Mouse (Mus musculus): ENCODE results near the gene Ren1.
A peak's percentile ranks its signal among the peaks of the same experiment; 100 is the strongest.

DNA sequence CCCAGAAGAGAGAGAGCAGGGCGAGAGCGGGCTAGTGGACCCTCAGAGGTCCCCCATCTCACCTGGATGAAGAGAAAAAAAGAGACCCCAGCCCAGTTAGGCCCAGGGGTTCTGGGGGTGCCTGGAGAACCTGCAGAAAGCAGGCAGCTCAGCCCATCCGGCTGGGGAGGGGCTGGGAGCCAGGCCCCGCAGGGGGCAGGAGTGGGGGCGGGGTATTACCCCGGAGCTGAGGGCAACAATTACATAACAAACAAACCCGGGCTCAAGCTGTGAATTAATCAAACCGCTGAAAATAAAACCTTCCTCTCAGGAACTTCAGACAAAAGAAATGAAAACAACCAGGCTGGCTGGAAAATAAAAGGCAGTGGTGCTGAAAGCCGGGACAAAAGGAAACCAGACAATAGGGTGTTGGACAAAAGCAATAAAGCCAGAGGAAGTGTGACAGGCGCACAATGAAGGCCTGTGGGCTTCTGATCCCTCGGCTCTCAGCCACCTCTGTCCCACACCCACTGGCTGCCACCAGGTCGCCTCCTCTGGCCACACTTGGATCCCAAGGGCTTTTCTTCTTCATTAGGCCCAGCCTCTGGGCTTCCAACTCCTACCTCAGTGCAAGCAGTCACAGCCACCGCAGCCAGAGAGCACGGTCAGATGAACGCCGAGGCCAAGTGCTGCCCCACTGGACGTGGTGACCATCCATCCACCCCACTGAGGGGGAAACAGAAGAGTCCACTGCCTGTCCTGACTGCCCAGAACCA, 47.4 kb downstream of the Ren1 start:
- TF ChIP-seq CTCF (IDR thresholded peaks at IDR 0.05) (peak; percentile 31; the same call in 1 of the 2 replicates), EP300 (IDR thresholded peaks at IDR 0.05) (peak; percentile 61; the same call in 1 of the 2 replicates)
